Comparison of ENCODE assay signal across 12 mouse cellular contexts in genomic region chr4:102741287-102741686, GRCm38 (mm10). TPM values are rescaled to one million over a fixed set of nuclear protein-coding genes. Genes with fewer than 3 reads are reported as not detected.
DNase-seq lines count a peak whose midpoint lies in the region; ATAC-seq lines count a peak whose summit lies in the region.
"Had no signal": no experiment of that assay in that cellular context is flagged by ENCODE, and none has a peak within 500 bp of the region (broad histone marks: within the 10 kb centered on the region; RNA-seq: fewer than 3 reads in every experiment).

Gene Sgip1 (plus strand): TSS chr4:102741297.

- H3K27me3 ChIP-seq in embryonic facial prominence, embryonic 10.5 days (replicated peaks; ENCODE audit: low read depth, poor library complexity, severe bottlenecking) = 0 out of 2 replicates have a peak, but pooled peaks cover 6% of the 10 kb centered on the region
- no peaks in the 10 kb centered on the region for H3K27me3 ChIP-seq in hindbrain, embryonic 15.5 days
- no peaks in the 10 kb centered on the region for H3K27me3 ChIP-seq in midbrain, embryonic 12.5 days
- H3K27me3 ChIP-seq: limb, embryonic 13.5 days had no signal

- H3K4me3 ChIP-seq in embryonic facial prominence, embryonic 10.5 days = no peak within 1 kb of the TSS
- no peak within 1 kb of the TSS for H3K4me3 ChIP-seq in hindbrain, embryonic 15.5 days
- H3K4me3 ChIP-seq in midbrain, embryonic 12.5 days = no peak within 1 kb of the TSS
- H3K4me3 ChIP-seq: limb, embryonic 13.5 days had no signal

- WGBS in embryonic facial prominence, embryonic 10.5 days = 70% methylated on average over 8 of the region's 8 CpGs
- 73% methylated on average over 8 of the region's 8 CpGs for WGBS in hindbrain, embryonic 15.5 days
- 68% methylated on average over 8 of the region's 8 CpGs for WGBS in midbrain, embryonic 12.5 days

- H3K9ac ChIP-seq in hindbrain, embryonic 15.5 days = no peak within 1 kb of the TSS
- no peak within 1 kb of the TSS for H3K9ac ChIP-seq in midbrain, embryonic 12.5 days (replicated peaks)
- H3K9ac ChIP-seq: limb, embryonic 13.5 days had no signal

- 0 out of 2 replicates have a peak, but pooled peaks cover 3% of the 10 kb centered on the region for H3K4me1 ChIP-seq in embryonic facial prominence, embryonic 10.5 days
- H3K4me1 ChIP-seq in hindbrain, embryonic 15.5 days (replicated peaks) = no peaks in the 10 kb centered on the region
- no peaks in the 10 kb centered on the region for H3K4me1 ChIP-seq in midbrain, embryonic 12.5 days
- H3K4me1 ChIP-seq: limb, embryonic 13.5 days had no signal

- no peak for DNase-seq in frontal cortex, adult 2 months (ENCODE audit: extremely low spot score in 1 of 2, low spot score in 1 of 2)
- DNase-seq in frontal cortex, postnatal 10 days (ENCODE audit: low spot score in 2 of 2) = no peak
- no peak for DNase-seq in embryonic facial prominence, embryonic 10.5 days (ENCODE audit: low spot score)
- DNase-seq in right cerebral cortex, postnatal 14 days = no peak
- DNase-seq in ovary, postnatal 14 days (ENCODE audit: low spot score) = no peak
- no peak for DNase-seq in kidney, adult 18-20 months
- DNase-seq: gastrocnemius, postnatal 25 days; heart, postnatal 4 days had no signal

- no peak within 1 kb of the TSS for H3K4me2 ChIP-seq in hindbrain, embryonic 15.5 days
- no peak within 1 kb of the TSS for H3K4me2 ChIP-seq in midbrain, embryonic 12.5 days (replicated peaks)
- H3K4me2 ChIP-seq: limb, embryonic 13.5 days had no signal

- no peak for ATAC-seq in hindbrain, embryonic 15.5 days (ENCODE audit: low FRiP score, low read depth)
- ATAC-seq in midbrain, embryonic 12.5 days (ENCODE audit: low FRiP score, low read depth) = no peak
- ATAC-seq: lung, postnatal 0 days had no signal

- no peaks in the 10 kb centered on the region for H3K9me3 ChIP-seq in embryonic facial prominence, embryonic 10.5 days
- H3K9me3 ChIP-seq in hindbrain, embryonic 15.5 days = no peaks in the 10 kb centered on the region
- H3K9me3 ChIP-seq in midbrain, embryonic 12.5 days = no peaks in the 10 kb centered on the region
- H3K9me3 ChIP-seq: limb, embryonic 13.5 days had no signal

- no peak within 1 kb of the TSS for H3K27ac ChIP-seq in embryonic facial prominence, embryonic 10.5 days (replicated peaks)
- no peak within 1 kb of the TSS for H3K27ac ChIP-seq in hindbrain, embryonic 15.5 days (replicated peaks)
- H3K27ac ChIP-seq in midbrain, embryonic 12.5 days (replicated peaks) = no peak within 1 kb of the TSS
- H3K27ac ChIP-seq: limb, embryonic 13.5 days had no signal

- H3K36me3 ChIP-seq in embryonic facial prominence, embryonic 10.5 days (replicated peaks) = no peaks in the 10 kb centered on the region
- no peaks in the 10 kb centered on the region for H3K36me3 ChIP-seq in hindbrain, embryonic 15.5 days
- H3K36me3 ChIP-seq in midbrain, embryonic 12.5 days = no peaks in the 10 kb centered on the region
- H3K36me3 ChIP-seq: limb, embryonic 13.5 days had no signal

RNA-seq across cellular contexts. Expression of gene Sgip1, which starts in this region (rescaled TPM):
- 83.9 and 90.7 TPM in 2 replicates for polyA plus RNA-seq in frontal cortex, adult 2 months (2012; rRNA removed)
- polyA plus RNA-seq in embryonic facial prominence, embryonic 10.5 days (2016; fragmentation: Nextera tagmentation; extraction: Ambion mirVana) = 10.3 and 10.9 TPM in 2 replicates
- polyA plus RNA-seq in hindbrain, embryonic 15.5 days (2015; fragmentation: Nextera tagmentation; extraction: Ambion mirVana) = 64.1 and 69.5 TPM in 2 replicates
- 30.4 and 32.5 TPM in 2 replicates for polyA plus RNA-seq in midbrain, embryonic 12.5 days (2016; fragmentation: Nextera tagmentation; extraction: Ambion mirVana)
